Mouse (Mus musculus): Measurements from ENCODE around the gene Armc12. TPM values are rescaled to one million over a fixed set of nuclear protein-coding genes. Genes with fewer than 3 reads are reported as not detected.
A peak's percentile ranks its signal among the peaks of the same experiment; 100 is the strongest.

The Armc12 gene
- polyA plus RNA-seq, 1 experiment from 2014 or later: not detected

DNA sequence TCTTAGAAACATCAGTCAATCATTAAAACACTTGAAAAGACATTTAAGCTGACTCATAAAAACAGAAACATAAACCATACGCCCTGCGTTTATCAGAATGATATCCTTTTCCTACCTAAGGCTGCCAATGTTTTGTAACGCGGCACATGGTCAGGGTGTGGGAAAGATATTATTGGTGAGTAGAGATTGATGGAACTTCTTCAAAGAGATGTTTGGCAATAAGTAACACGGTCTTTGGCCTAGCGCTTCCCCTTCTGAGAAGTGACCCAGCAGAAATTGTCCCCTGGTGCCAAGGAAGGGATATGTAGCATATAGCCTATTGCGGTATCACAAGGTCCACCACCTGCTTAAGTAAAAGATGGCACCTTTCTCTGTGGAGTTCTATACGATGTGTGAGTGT is 34.8 kb upstream of the Armc12 start:
- H3K4me1 ChIP-seq (replicated peaks; ENCODE audit: control insufficient read depth, insufficient read depth, low read length): 0 out of 2 replicates have a peak, but pooled peaks cover 4% of the 10 kb centered on the region
- no peak overlapping the region for H3K9ac ChIP-seq
- H3K4me2 ChIP-seq (replicated peaks): no peak overlapping the region
- ATAC-seq (ENCODE audit: low FRiP score) (no peak), DNase-seq (ENCODE audit: low spot score) (no peak)
- no peaks in the 10 kb centered on the region for H3K36me3 ChIP-seq (replicated peaks; ENCODE audit: control insufficient read depth, insufficient read depth)
- 94% methylated on average over 8 of the region's 8 CpGs for WGBS
- no peak overlapping the region for H3K27ac ChIP-seq
- H3K4me3 ChIP-seq (replicated peaks; ENCODE audit: low read length): no peak overlapping the region
- H3K27me3 ChIP-seq (ENCODE audit: control insufficient read depth, insufficient read depth, low read length): no peaks in the 10 kb centered on the region
- peaks cover 3% of the 10 kb centered on the region; the same call in 1 of the 2 replicates for H3K9me3 ChIP-seq (ENCODE audit: control insufficient read depth, low read length)

DNA sequence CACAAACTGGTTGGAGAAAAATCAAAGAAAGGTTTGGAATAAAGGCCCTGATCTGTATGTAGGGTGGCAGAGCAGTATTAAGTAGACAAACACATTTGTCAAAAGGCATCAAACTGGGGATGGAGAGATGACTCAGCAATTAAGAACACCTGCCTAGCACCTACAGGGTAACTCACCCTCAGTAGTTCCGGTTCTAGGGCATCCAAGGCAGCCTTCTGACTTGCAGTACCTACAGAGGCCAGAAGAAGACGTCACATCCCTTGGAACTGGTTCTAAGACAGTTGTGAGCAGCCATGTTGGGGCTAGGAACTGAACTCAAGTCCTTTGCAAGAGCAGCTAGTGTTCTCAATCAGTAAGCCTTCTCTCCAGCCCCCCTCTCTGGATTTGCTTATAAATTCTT is 31.4 kb upstream of the Armc12 start:
- Histone ChIP-seq H3K4me3 (replicated peaks; ENCODE audit: low read length) (no peak overlapping the region), H3K27ac (no peak overlapping the region), H3K36me3 (replicated peaks; ENCODE audit: control insufficient read depth, insufficient read depth) (no peaks in the 10 kb centered on the region), H3K9me3 (ENCODE audit: control insufficient read depth, low read length) (peaks cover 3% of the 10 kb centered on the region; the same call in 1 of the 2 replicates), H3K9ac (no peak overlapping the region), H3K27me3 (ENCODE audit: control insufficient read depth, insufficient read depth, low read length) (no peaks in the 10 kb centered on the region), H3K4me2 (replicated peaks) (no peak overlapping the region), H3K4me1 (replicated peaks; ENCODE audit: control insufficient read depth, insufficient read depth, low read length) (no peaks in the 10 kb centered on the region)
- no peak for ATAC-seq (ENCODE audit: low FRiP score)
- WGBS: 76% methylated on average over 2 of the region's 2 CpGs
- no peak for DNase-seq (ENCODE audit: low spot score)

- Histone ChIP-seq H3K4me2 (replicated peaks) (no peak overlapping the region), H3K27ac (no peak overlapping the region), H3K4me1 (replicated peaks; ENCODE audit: control insufficient read depth, insufficient read depth, low read length) (no peaks in the 10 kb centered on the region), H3K4me3 (replicated peaks; ENCODE audit: low read length) (no peak overlapping the region), H3K9ac (no peak overlapping the region), H3K36me3 (replicated peaks; ENCODE audit: control insufficient read depth, insufficient read depth) (no peaks in the 10 kb centered on the region), H3K27me3 (ENCODE audit: control insufficient read depth, insufficient read depth, low read length) (no peaks in the 10 kb centered on the region), H3K9me3 (ENCODE audit: control insufficient read depth, low read length) (peaks cover 3% of the 10 kb centered on the region; the same call in 1 of the 2 replicates)
- 83% methylated on average over 3 of the region's 3 CpGs for WGBS
- ATAC-seq (ENCODE audit: low FRiP score): no peak
- DNase-seq (ENCODE audit: low spot score): no peak
These were observed 30.1 kb upstream of the Armc12 start for GRCm38 (mm10) chr17:28500465-28500864.

DNA sequence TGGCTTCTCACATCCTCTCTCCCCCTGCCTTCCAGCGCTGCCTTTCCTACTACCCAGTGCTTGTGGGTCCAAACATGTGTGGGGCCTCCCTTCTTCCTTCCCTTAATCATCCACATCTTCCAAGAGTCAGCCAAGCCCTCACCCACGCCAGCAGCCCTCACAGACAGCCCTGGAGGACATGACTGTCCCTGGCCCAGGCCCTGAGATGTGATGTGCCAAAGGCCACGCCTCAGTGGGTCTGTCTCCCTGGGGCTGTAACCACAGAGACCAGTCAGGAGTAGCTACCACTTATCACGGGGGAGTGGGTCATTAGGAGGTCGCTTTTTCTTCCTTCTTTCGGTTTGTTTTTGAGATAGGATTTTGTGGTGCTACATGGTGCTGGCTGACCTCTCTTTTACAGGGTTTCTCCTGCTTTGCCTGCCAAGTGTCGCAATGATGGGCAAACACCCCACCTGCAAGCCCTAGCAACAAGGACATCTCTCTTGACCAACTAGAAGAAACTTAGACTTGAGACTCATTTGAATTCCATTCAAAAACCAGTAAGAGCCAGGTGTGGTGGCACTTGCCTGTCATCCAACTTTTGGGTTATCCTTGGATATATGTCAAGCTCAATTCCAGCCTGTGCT is 28.3 kb upstream of the Armc12 start:
- ATAC-seq (ENCODE audit: low FRiP score): no peak
- Histone ChIP-seq H3K4me2 (replicated peaks) (no peak overlapping the region), H3K36me3 (replicated peaks; ENCODE audit: control insufficient read depth, insufficient read depth) (no peaks in the 10 kb centered on the region), H3K4me3 (replicated peaks; ENCODE audit: low read length) (no peak overlapping the region), H3K27me3 (ENCODE audit: control insufficient read depth, insufficient read depth, low read length) (no peaks in the 10 kb centered on the region), H3K9ac (no peak overlapping the region), H3K4me1 (replicated peaks; ENCODE audit: control insufficient read depth, insufficient read depth, low read length) (no peaks in the 10 kb centered on the region), H3K27ac (no peak overlapping the region), H3K9me3 (ENCODE audit: control insufficient read depth, low read length) (no peaks in the 10 kb centered on the region)
- DNase-seq (ENCODE audit: low spot score): no peak
- WGBS: 71% methylated on average over 7 of the region's 7 CpGs

DNA sequence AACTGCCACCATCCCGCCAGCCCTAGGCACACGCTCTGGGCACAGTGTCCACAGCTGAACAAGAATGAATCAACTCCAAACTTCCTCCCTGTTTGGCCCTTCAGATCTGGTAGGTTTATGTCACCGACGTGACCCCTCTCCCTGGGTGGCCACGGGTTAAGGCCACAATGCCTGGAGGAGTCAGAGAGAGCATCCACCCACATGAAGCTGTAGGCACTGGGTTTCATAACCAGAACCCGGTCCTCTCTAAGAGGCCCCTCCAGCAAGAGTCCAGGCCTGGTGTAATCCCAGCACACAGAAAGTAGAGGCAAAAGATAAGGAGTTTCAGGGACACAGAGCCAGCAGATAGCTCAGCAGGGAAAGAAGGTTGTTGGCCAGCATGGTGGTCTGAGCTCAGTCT is 26.4 kb upstream of the Armc12 start:
- no peaks in the 10 kb centered on the region for H3K4me1 ChIP-seq (replicated peaks; ENCODE audit: control insufficient read depth, insufficient read depth, low read length)
- H3K36me3 ChIP-seq (replicated peaks; ENCODE audit: control insufficient read depth, insufficient read depth): no peaks in the 10 kb centered on the region
- no peak overlapping the region for H3K9ac ChIP-seq
- H3K4me2 ChIP-seq (replicated peaks): no peak overlapping the region
- 72% methylated on average over 6 of the region's 6 CpGs for WGBS
- no peak overlapping the region for H3K4me3 ChIP-seq (replicated peaks; ENCODE audit: low read length)
- DNase-seq (ENCODE audit: low spot score): no peak
- H3K9me3 ChIP-seq (ENCODE audit: control insufficient read depth, low read length): no peaks in the 10 kb centered on the region
- H3K27me3 ChIP-seq (ENCODE audit: control insufficient read depth, insufficient read depth, low read length): no peaks in the 10 kb centered on the region
- ATAC-seq (ENCODE audit: low FRiP score): no peak
- H3K27ac ChIP-seq: no peak overlapping the region

- no peak overlapping the region for H3K4me2 ChIP-seq (replicated peaks)
- H3K4me1 ChIP-seq (replicated peaks; ENCODE audit: control insufficient read depth, insufficient read depth, low read length): peaks cover 3% of the 10 kb centered on the region; the same call in 1 of the 2 replicates
- H3K36me3 ChIP-seq (replicated peaks; ENCODE audit: control insufficient read depth, insufficient read depth): no peaks in the 10 kb centered on the region
- H3K27ac ChIP-seq: no peak overlapping the region
- H3K27me3 ChIP-seq (ENCODE audit: control insufficient read depth, insufficient read depth, low read length): no peaks in the 10 kb centered on the region
- ATAC-seq (ENCODE audit: low FRiP score): no peak
- DNase-seq (ENCODE audit: low spot score): no peak
- H3K9me3 ChIP-seq (ENCODE audit: control insufficient read depth, low read length): no peaks in the 10 kb centered on the region
- no peak overlapping the region for H3K4me3 ChIP-seq (replicated peaks; ENCODE audit: low read length)
- no peak overlapping the region for H3K9ac ChIP-seq
- WGBS: 89% methylated on average over 4 of the region's 4 CpGs
These were observed 25.0 kb upstream of the Armc12 start for GRCm38 (mm10) chr17:28505591-28505990.

GRCm38 (mm10) chr17:28506895-28507294 is 23.7 kb upstream of the Armc12 start:
- Histone ChIP-seq H3K9me3 (ENCODE audit: control insufficient read depth, low read length) (no peaks in the 10 kb centered on the region), H3K4me1 (replicated peaks; ENCODE audit: control insufficient read depth, insufficient read depth, low read length) (peaks cover 4% of the 10 kb centered on the region; the same call in 1 of the 2 replicates), H3K27ac (no peak overlapping the region), H3K4me2 (replicated peaks) (no peak overlapping the region), H3K4me3 (replicated peaks; ENCODE audit: low read length) (no peak overlapping the region), H3K9ac (no peak overlapping the region), H3K36me3 (replicated peaks; ENCODE audit: control insufficient read depth, insufficient read depth) (no peaks in the 10 kb centered on the region), H3K27me3 (ENCODE audit: control insufficient read depth, insufficient read depth, low read length) (no peaks in the 10 kb centered on the region)
- WGBS: 33% methylated on average over 5 of the region's 5 CpGs
- no peak for DNase-seq (ENCODE audit: low spot score)
- no peak for ATAC-seq (ENCODE audit: low FRiP score)

- DNase-seq (ENCODE audit: low spot score) (no peak), ATAC-seq (ENCODE audit: low FRiP score) (no peak)
- no peak overlapping the region for H3K4me3 ChIP-seq (replicated peaks; ENCODE audit: low read length)
- no peaks in the 10 kb centered on the region for H3K9me3 ChIP-seq (ENCODE audit: control insufficient read depth, low read length)
- no peak overlapping the region for H3K27ac ChIP-seq
- H3K4me1 ChIP-seq (replicated peaks; ENCODE audit: control insufficient read depth, insufficient read depth, low read length): peaks cover 4% of the 10 kb centered on the region; the same call in 1 of the 2 replicates
- H3K9ac ChIP-seq: no peak overlapping the region
- WGBS: 39% methylated on average over 5 of the region's 5 CpGs
- no peak overlapping the region for H3K4me2 ChIP-seq (replicated peaks)
- no peaks in the 10 kb centered on the region for H3K27me3 ChIP-seq (ENCODE audit: control insufficient read depth, insufficient read depth, low read length)
- no peaks in the 10 kb centered on the region for H3K36me3 ChIP-seq (replicated peaks; ENCODE audit: control insufficient read depth, insufficient read depth)
These were observed 23.1 kb upstream of the Armc12 start for GRCm38 (mm10) chr17:28507496-28507895.

DNA sequence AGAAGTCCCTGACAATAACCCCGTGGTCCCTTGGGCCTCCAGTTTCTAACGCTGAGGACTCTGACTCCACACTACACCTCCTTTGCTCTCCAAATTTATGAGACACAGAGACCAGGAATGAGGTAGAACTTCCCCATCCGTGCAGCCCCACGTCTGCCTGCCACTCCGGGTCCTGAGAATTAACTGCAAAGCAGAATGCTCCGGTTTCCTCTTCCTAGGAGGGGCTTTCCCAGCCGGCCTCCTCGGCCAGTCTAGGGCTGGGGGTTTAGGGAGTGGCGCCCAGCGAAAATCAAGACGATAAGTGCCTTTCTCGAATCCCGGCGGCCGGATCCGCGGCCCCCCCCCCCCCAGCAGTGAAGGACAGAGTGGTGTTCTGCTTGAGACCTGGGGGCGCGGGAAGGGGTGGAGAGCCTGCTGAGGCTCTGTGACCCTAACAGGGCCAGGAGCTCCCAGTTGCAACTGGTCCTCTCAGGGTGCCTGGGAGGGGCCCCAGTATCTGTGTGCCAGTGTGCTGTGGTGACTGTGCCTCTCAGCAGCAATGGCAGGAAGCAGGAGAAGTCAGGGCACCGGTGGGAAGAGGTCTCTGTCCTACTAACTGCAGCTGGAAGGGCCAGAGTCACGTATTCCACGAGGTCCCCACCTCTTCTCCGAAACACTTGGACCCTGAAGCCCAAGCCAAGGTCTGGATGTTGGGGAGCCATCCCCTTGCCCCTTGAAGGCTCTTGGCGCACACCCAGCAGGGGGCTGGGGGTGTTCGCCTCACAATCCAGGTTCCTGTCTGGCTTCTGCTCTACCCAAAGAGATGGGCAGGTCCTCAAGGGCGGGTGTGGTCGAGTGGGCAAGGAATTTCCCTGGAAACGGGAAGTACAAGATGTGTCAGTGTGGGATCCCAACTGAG is 19.9 kb upstream of the Armc12 start:
- H3K4me1 ChIP-seq (replicated peaks; ENCODE audit: control insufficient read depth, insufficient read depth, low read length): peaks cover 4% of the 10 kb centered on the region; the same call in 1 of the 2 replicates
- ATAC-seq (ENCODE audit: low FRiP score) (no peak), DNase-seq (ENCODE audit: low spot score) (no peak)
- no peak overlapping the region for H3K9ac ChIP-seq
- peak overlapping the region; percentile 19; the same call in 1 of the 2 replicates for H3K4me2 ChIP-seq (replicated peaks)
- H3K27me3 ChIP-seq (ENCODE audit: control insufficient read depth, insufficient read depth, low read length): no peaks in the 10 kb centered on the region
- no peaks in the 10 kb centered on the region for H3K9me3 ChIP-seq (ENCODE audit: control insufficient read depth, low read length)
- no peak overlapping the region for H3K4me3 ChIP-seq (replicated peaks; ENCODE audit: low read length)
- no peaks in the 10 kb centered on the region for H3K36me3 ChIP-seq (replicated peaks; ENCODE audit: control insufficient read depth, insufficient read depth)
- 5% methylated on average over 28 of the region's 28 CpGs for WGBS
- H3K27ac ChIP-seq: no peak overlapping the region

Data from hindbrain, embryonic 14.5 days (tissue).